Mouse (Mus musculus): Measurements from ENCODE around the gene Slc7a1.

- TF ChIP-seq POLR2A (IDR thresholded peaks at IDR 0.05; ENCODE audit: insufficient read length, low read depth) (no peak), MAX (IDR thresholded peaks at IDR 0.05; ENCODE audit: low read depth) (no peak), POLR2AphosphoS2 (IDR thresholded peaks at IDR 0.05; ENCODE audit: insufficient read length, low read depth) (no peak), E2F4 (IDR thresholded peaks at IDR 0.05; ENCODE audit: insufficient read depth) (no peak), MYOD1 (IDR thresholded peaks at IDR 0.05; ENCODE audit: control insufficient read depth in 1 of 3, insufficient read length in 2 of 3, low read depth in 2 of 3) (no peak), USF1 (IDR thresholded peaks at IDR 0.05; ENCODE audit: low read depth) (no peak), SRF (IDR thresholded peaks at IDR 0.05; ENCODE audit: control insufficient read depth, insufficient read length, low read depth) (no peak), MYOG (IDR thresholded peaks at IDR 0.05; ENCODE audit: control insufficient read depth in 1 of 3, insufficient read depth in 1 of 3, insufficient read length in 2 of 3, low read depth in 2 of 3) (no peak), TCF3 (IDR thresholded peaks at IDR 0.05; ENCODE audit: insufficient read length, low read depth) (no peak), TCF12 (IDR thresholded peaks at IDR 0.05; ENCODE audit: insufficient read depth, poor library complexity, severe bottlenecking) (no peak), REST (IDR thresholded peaks at IDR 0.05; ENCODE audit: insufficient read depth, insufficient read length) (no peak)
Measured at GRCm38 (mm10) chr5:148292862-148293261, 106.8 kb downstream of the Slc7a1 start.

Data from myocyte (in vitro differentiated cells).